Mouse (Mus musculus): ENCODE measurements around the gene Gm973. TPM values are rescaled to one million over a fixed set of nuclear protein-coding genes. Genes with fewer than 3 reads are reported as not detected.
A peak's percentile ranks its signal among the peaks of the same experiment; 100 is the strongest.
"Not testable (repeated sequence)": the region's sequence is repeated elsewhere in the genome, so short reads cannot be mapped to it uniquely, and the experiment has no call there.

Gene Gm973
- total and polyA plus RNA-seq, 3 experiments, result 0.05 to 3.7 TPM; not detected in 1

DNA sequence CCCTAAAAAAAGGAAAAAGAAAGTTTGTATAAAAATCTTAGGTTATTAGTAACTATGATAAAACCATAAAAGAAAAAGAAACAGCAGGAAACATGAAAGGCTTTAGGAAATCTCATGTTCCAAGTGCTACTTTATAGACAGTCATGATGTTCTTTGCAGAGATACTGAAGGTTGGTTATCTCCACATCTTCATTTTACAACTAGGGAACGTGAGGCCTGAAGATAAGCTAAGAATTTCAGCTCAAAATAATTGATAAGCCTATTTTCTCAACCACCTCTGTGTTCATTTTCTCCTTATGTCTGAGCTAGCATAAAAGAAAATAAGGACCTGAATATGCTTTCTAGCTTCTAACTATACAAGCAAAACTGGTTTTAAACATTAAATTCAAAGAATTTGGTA lies 126.4 kb downstream of the Gm973 start:
- Histone ChIP-seq H3K4me1 (ENCODE audit: insufficient read depth, low read depth, low read length) (peaks cover 41% of the 10 kb centered on the region), H3K4me3 (ENCODE audit: low read depth, low read length) (no peak overlapping the region), H3K9me3 (replicated peaks) (no peaks in the 10 kb centered on the region), H3K27me3 (ENCODE audit: insufficient read depth, low read length) (no peaks in the 10 kb centered on the region), H3K36me3 (replicated peaks) (peaks cover 55% of the 10 kb centered on the region)
- peak; percentile 69 for TF ChIP-seq TAL1 (conservative IDR thresholded peaks at IDR 0.05; ENCODE audit: low read depth, low read length)
- 0 out of 2 replicates have a peak, but pooled peaks have one; percentile 49 for TF ChIP-seq GATA2 (IDR thresholded peaks at IDR 0.05; ENCODE audit: borderline replicate concordance, low read depth, low read length)
- TF ChIP-seq POLR2AphosphoS5 (IDR thresholded peaks at IDR 0.05; ENCODE audit: insufficient replicate concordance, low read depth, low read length), result no peak
- ATAC-seq (ENCODE audit: extremely low read depth, insufficient number of reproducible peaks, low FRiP score, poor library complexity, severe bottlenecking) (peak; percentile 82), DNase-seq (ENCODE audit: low spot score) (no peak)

DNA sequence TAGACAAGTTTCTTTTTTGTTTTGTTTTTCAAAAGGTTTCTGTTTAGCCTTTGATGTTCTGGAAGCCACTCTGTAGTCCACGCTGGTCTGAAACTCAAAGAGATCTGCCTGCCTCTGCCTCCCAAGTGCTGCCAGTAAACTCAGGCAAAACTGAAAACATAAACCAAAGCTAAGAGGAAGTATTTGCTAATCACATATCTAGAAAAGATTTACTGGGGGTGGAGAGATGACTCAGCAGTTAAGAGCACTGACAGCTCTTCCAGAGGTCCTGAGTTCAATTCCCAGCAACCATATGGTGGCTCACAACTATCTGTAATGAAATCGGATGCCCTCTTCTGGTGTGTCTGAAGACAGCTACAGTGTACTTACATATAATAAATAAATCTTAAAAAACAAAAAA lies 130.4 kb downstream of the Gm973 start:
- ATAC-seq (ENCODE audit: extremely low read depth, insufficient number of reproducible peaks, low FRiP score, poor library complexity, severe bottlenecking), result not testable (repeated sequence)
- H3K36me3 ChIP-seq (replicated peaks), result peaks cover 62% of the 10 kb centered on the region

DNA sequence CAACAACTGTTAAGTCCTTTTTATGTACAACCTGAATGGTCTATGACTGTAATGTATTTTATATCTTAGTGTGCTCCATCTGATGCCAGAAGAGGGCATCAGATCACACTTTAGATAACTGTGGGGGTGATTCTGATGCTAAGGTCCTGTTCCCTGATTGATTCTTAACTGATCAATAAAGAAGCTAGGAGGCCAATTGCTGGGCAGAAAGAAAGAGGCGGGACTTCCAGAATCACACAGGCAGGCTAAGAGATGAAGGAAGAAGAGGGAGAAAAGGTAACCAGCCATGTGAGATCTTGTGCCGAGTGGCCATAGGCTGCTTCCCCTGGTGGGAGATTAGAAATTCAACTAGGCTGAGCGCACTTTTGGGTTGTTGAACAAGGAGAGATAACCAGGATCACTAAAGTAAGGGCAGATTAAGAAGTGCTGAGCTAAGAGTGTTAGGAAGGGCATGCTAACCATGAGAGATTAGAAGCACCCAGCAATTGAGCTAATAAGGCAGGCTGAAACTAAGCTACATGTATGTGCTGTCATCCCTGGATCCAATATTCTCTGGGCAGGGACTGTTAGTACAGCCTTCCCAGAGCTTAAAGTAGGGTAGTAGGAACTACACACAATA lies 135.2 kb downstream of the Gm973 start:
- Histone ChIP-seq H3K9me3 (replicated peaks) (no peaks in the 10 kb centered on the region), H3K27me3 (ENCODE audit: insufficient read depth, low read length) (no peaks in the 10 kb centered on the region), H3K36me3 (replicated peaks) (peaks cover 70% of the 10 kb centered on the region), H3K4me1 (ENCODE audit: insufficient read depth, low read depth, low read length) (peaks cover 20% of the 10 kb centered on the region), H3K4me3 (ENCODE audit: low read depth, low read length) (no peak overlapping the region)
- TF ChIP-seq TAL1 (conservative IDR thresholded peaks at IDR 0.05; ENCODE audit: low read depth, low read length), result no peak
- no peak for TF ChIP-seq GATA1 (IDR thresholded peaks at IDR 0.05; ENCODE audit: borderline replicate concordance, low read length)
- no peak for TF ChIP-seq POLR2AphosphoS5 (IDR thresholded peaks at IDR 0.05; ENCODE audit: insufficient replicate concordance, low read depth, low read length)
- TF ChIP-seq CTCF (IDR thresholded peaks at IDR 0.05; ENCODE audit: low read depth, low read length), result no peak
- TF ChIP-seq GATA2 (IDR thresholded peaks at IDR 0.05; ENCODE audit: borderline replicate concordance, low read depth, low read length), result no peak
- ATAC-seq (ENCODE audit: extremely low read depth, insufficient number of reproducible peaks, low FRiP score, poor library complexity, severe bottlenecking) (no peak), DNase-seq (ENCODE audit: low spot score) (no peak)

More for the DNA sequence above, 130.4 kb downstream of the Gm973 start:
- not testable (repeated sequence) for DNase-seq (ENCODE audit: low spot score); H3K4me3 ChIP-seq (ENCODE audit: low read depth, low read length); H3K9me3 ChIP-seq (replicated peaks); H3K27me3 ChIP-seq (ENCODE audit: insufficient read depth, low read length)
- H3K4me1 ChIP-seq (ENCODE audit: insufficient read depth, low read depth, low read length), result peaks cover 32% of the 10 kb centered on the region

DNA sequence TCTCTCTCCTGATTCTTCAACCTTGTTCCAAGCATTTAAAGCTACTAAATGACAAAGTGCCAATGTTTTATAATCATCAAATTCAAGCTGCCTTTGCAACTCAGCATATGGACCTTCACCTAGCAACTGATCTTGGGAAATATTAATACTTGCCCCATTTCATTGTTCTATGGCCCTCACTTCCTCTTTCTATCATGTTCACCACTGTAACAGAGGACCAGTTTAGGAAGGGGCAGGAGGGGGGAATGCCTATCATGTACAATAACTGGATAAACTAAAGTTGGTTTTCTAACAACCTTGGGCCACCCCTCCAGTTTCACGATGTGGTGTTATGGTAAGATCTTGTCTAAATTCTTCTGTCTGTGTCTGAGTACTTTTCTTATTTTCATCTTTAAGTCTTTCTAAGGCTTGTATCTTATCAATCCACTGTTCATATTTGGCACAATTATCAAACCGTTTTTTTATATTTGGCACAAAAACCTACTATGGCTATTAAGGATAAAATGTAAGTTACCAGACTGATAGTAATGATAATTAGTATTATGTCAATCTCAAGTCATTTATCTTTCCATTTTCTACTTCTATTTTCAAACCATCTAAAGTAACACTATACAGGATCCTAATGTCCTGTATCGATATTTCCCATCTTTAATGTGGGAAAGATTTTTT lies 137.3 kb downstream of the Gm973 start:
- peaks cover 65% of the 10 kb centered on the region for H3K36me3 ChIP-seq (replicated peaks)
- H3K4me1 ChIP-seq (ENCODE audit: insufficient read depth, low read depth, low read length), result peaks cover 17% of the 10 kb centered on the region
- H3K27me3 ChIP-seq (ENCODE audit: insufficient read depth, low read length), result no peaks in the 10 kb centered on the region
- H3K4me3 ChIP-seq (ENCODE audit: low read depth, low read length), result no peak overlapping the region
- DNase-seq (ENCODE audit: low spot score) (no peak), ATAC-seq (ENCODE audit: extremely low read depth, insufficient number of reproducible peaks, low FRiP score, poor library complexity, severe bottlenecking) (no peak)
- TF ChIP-seq TAL1 (conservative IDR thresholded peaks at IDR 0.05; ENCODE audit: low read depth, low read length) (no peak), GATA1 (IDR thresholded peaks at IDR 0.05; ENCODE audit: borderline replicate concordance, low read length) (no peak), POLR2AphosphoS5 (IDR thresholded peaks at IDR 0.05; ENCODE audit: insufficient replicate concordance, low read depth, low read length) (no peak), GATA2 (IDR thresholded peaks at IDR 0.05; ENCODE audit: borderline replicate concordance, low read depth, low read length) (no peak), CTCF (IDR thresholded peaks at IDR 0.05; ENCODE audit: low read depth, low read length) (no peak)
- no peaks in the 10 kb centered on the region for H3K9me3 ChIP-seq (replicated peaks)

DNA sequence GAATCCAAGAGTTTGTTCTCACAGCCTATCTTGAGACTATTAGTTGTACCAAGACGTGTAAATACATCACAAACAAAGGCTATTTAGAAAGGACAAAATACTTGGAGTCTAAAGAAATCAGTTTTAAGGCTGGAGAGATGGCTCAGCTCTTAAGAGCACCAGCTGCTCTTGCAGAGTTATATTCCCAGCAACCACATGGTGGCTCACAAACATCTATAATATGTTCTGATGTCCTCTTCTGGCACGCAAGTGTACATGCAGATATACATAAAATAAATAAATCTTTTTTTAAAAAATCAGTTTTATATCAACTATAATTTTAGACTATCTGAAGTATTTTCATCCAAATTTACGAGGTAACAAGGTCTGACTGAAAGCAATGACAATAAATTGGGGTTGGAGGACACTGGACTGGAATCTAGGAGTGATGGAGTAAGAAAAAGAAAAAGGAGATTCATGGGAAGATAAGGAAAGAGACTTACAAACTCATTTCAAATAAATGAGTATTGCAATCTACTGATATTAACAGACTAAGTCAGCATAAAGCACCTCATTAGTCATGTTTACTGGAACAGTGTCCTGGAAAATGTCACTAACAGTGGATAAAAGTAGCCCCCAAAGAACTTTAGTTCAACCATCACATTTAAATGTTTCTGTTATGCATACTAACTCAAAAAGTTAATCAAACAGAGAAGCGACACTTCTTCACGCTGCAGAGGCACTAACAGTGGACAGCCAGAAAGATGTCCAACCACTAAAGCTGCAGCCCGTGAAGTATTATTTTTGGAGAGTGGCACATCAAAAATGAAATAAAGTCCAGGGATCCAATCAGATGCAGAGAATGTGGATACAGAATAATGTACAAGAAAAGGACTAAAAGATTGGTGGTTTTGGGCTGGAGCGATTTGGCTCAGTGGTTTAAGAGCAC lies 140.4 kb downstream of the Gm973 start:
- no peak for TF ChIP-seq CTCF (IDR thresholded peaks at IDR 0.05; ENCODE audit: low read depth, low read length)
- no peak for TF ChIP-seq GATA2 (IDR thresholded peaks at IDR 0.05; ENCODE audit: borderline replicate concordance, low read depth, low read length)
- TF ChIP-seq TAL1 (conservative IDR thresholded peaks at IDR 0.05; ENCODE audit: low read depth, low read length), result no peak
- no peak for TF ChIP-seq POLR2AphosphoS5 (IDR thresholded peaks at IDR 0.05; ENCODE audit: insufficient replicate concordance, low read depth, low read length)
- TF ChIP-seq GATA1 (IDR thresholded peaks at IDR 0.05; ENCODE audit: borderline replicate concordance, low read length), result no peak
- Histone ChIP-seq H3K4me3 (ENCODE audit: low read depth, low read length) (no peak overlapping the region), H3K36me3 (replicated peaks) (peaks cover 63% of the 10 kb centered on the region)

DNA sequence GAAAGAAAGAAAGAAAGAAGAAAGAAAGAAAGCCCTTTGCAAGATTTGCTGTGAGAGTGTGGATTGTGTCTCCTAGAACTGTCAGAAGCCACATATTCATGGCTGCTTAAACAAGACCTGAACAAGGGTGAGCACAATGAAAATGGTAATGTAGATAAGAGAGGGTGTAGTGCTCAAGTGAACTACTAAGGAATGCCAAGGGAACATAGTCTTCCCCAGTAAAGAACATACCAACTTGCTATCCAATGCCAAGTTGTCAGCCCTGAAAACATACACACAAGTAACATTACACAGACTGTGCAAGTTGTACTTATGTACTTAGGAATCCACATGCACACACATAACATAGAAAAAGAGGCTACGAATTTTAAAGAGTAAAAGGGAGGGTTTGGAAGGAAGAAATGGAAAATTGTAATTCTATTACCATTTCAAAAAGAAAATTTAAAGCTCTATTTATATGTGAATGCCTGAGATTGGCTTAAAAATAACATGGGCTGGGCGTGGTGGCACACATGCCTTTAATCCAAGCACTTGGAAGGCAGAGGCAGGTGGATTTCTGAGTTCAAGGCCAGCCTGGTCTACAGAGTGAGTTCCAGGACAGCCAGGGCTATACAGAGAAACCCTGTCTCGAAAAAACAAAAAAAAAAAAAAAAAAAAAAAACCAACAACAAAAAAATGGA lies 147.5 kb downstream of the Gm973 start:
- peaks cover 45% of the 10 kb centered on the region for H3K36me3 ChIP-seq (replicated peaks)
- H3K27me3 ChIP-seq (ENCODE audit: insufficient read depth, low read length), result no peaks in the 10 kb centered on the region
- H3K4me1 ChIP-seq (ENCODE audit: insufficient read depth, low read depth, low read length), result peaks cover 54% of the 10 kb centered on the region
- no peaks in the 10 kb centered on the region for H3K9me3 ChIP-seq (replicated peaks)
- H3K4me3 ChIP-seq (ENCODE audit: low read depth, low read length), result no peak overlapping the region
- ATAC-seq (ENCODE audit: extremely low read depth, insufficient number of reproducible peaks, low FRiP score, poor library complexity, severe bottlenecking), result no peak
- DNase-seq (ENCODE audit: low spot score), result no peak
- TF ChIP-seq POLR2AphosphoS5 (IDR thresholded peaks at IDR 0.05; ENCODE audit: insufficient replicate concordance, low read depth, low read length) (no peak), CTCF (IDR thresholded peaks at IDR 0.05; ENCODE audit: low read depth, low read length) (no peak), TAL1 (conservative IDR thresholded peaks at IDR 0.05; ENCODE audit: low read depth, low read length) (no peak), GATA2 (IDR thresholded peaks at IDR 0.05; ENCODE audit: borderline replicate concordance, low read depth, low read length) (no peak), GATA1 (IDR thresholded peaks at IDR 0.05; ENCODE audit: borderline replicate concordance, low read length) (no peak)

More for the DNA sequence above, 140.4 kb downstream of the Gm973 start:
- ATAC-seq (ENCODE audit: extremely low read depth, insufficient number of reproducible peaks, low FRiP score, poor library complexity, severe bottlenecking), result no peak
- Histone ChIP-seq H3K27me3 (ENCODE audit: insufficient read depth, low read length) (no peaks in the 10 kb centered on the region), H3K9me3 (replicated peaks) (no peaks in the 10 kb centered on the region), H3K4me1 (ENCODE audit: insufficient read depth, low read depth, low read length) (peaks cover 37% of the 10 kb centered on the region)
- DNase-seq (ENCODE audit: low spot score), result no peak

All from G1E (cell line).